Mouse (Mus musculus): ENCODE measurements around the gene Spint5. TPM values are rescaled to one million over a fixed set of nuclear protein-coding genes. Genes with fewer than 3 reads are reported as not detected.

Gene Spint5
- polyA plus RNA-seq, 2 experiments: not detected

DNA sequence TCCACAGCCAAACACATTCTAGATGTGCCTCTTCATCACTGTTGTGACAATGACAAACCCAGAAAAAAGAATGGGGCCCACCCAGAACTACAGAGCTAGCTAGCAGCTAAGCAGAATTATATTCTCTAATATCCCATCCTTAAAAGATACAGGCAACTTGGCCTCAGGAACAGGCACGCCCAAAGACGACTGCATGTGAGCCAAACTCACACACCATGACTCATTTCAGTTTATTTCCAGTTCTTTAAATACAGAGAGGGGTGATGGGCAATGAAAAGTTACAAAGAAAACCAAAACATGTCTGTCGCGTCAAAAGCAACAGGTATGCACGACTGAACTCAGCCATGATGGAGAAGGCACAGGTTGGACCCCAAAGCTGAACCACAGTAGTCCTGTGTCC lies 20.3 kb downstream of the Spint5 start:
- DNase-seq (ENCODE audit: low spot score) (no peak), ATAC-seq (ENCODE audit: low FRiP score, low read depth) (no peak)
- Histone ChIP-seq H3K36me3 (ENCODE audit: control insufficient read depth, insufficient read depth, low read length) (no peaks in the 10 kb centered on the region), H3K9me3 (ENCODE audit: control insufficient read depth, low read length) (no peaks in the 10 kb centered on the region), H3K4me2 (replicated peaks; ENCODE audit: low read depth, low read length, severe bottlenecking) (no peak overlapping the region), H3K4me3 (replicated peaks; ENCODE audit: low read length) (no peak overlapping the region), H3K4me1 (ENCODE audit: control insufficient read depth, insufficient read depth, low read length) (no peaks in the 10 kb centered on the region), H3K27ac (replicated peaks; ENCODE audit: low read depth, low read length) (no peak overlapping the region), H3K9ac (ENCODE audit: low read depth, low read length, severe bottlenecking) (no peak overlapping the region), H3K27me3 (ENCODE audit: control insufficient read depth, insufficient read depth, low read length) (no peaks in the 10 kb centered on the region)
- WGBS: 85% methylated on average over 5 of the region's 5 CpGs
- TF ChIP-seq POLR2A (IDR thresholded peaks at IDR 0.05; ENCODE audit: borderline replicate concordance, extremely low read depth, insufficient read depth, insufficient read length): no peak

DNA sequence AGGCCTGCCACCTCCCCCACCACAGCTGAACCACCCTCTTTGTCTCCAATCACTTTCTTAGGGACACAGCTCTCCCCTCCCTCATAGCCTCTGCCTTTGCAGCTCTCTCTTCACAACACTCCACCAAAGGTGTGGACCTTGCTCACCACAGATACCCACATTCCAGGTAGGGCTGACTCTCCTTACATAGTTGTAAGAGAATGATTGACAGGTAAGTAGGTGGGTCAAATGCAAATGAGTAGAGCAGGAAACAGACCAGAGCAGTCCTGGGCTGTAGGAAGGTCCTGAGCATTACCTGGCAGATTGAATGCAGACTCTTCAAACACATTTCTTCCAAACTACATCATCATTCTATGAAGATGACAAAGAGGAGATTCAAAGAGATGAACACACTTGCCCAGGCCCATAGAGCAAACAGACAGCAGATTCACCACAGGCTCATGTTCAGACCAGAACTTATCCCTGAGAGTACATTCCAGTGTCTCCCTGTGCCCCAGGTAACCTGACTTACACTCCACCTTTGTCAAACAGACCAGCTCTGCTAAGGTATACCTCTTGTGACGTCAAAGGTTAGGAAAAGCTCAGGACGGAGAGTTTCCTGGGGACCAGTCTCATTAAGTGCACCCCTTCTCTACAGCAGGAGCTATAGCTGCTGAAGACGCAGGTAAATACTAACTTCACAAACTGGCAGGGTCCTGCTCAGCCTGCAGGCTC lies 22.4 kb downstream of the Spint5 start:
- TF ChIP-seq POLR2A (IDR thresholded peaks at IDR 0.05; ENCODE audit: borderline replicate concordance, extremely low read depth, insufficient read depth, insufficient read length): no peak
- no peak for DNase-seq (ENCODE audit: low spot score)
- 69% methylated on average over 3 of the region's 3 CpGs for WGBS
- no peaks in the 10 kb centered on the region for H3K9me3 ChIP-seq (ENCODE audit: control insufficient read depth, low read length)
- no peaks in the 10 kb centered on the region for H3K36me3 ChIP-seq (ENCODE audit: control insufficient read depth, insufficient read depth, low read length)
- H3K4me1 ChIP-seq (ENCODE audit: control insufficient read depth, insufficient read depth, low read length): no peaks in the 10 kb centered on the region
- no peak overlapping the region for H3K4me3 ChIP-seq (replicated peaks; ENCODE audit: low read length)
- H3K27ac ChIP-seq (replicated peaks; ENCODE audit: low read depth, low read length): no peak overlapping the region
- H3K9ac ChIP-seq (ENCODE audit: low read depth, low read length, severe bottlenecking): no peak overlapping the region
- no peak for ATAC-seq (ENCODE audit: low FRiP score, low read depth)
- H3K27me3 ChIP-seq (ENCODE audit: control insufficient read depth, insufficient read depth, low read length): no peaks in the 10 kb centered on the region
- no peak overlapping the region for H3K4me2 ChIP-seq (replicated peaks; ENCODE audit: low read depth, low read length, severe bottlenecking)

DNA sequence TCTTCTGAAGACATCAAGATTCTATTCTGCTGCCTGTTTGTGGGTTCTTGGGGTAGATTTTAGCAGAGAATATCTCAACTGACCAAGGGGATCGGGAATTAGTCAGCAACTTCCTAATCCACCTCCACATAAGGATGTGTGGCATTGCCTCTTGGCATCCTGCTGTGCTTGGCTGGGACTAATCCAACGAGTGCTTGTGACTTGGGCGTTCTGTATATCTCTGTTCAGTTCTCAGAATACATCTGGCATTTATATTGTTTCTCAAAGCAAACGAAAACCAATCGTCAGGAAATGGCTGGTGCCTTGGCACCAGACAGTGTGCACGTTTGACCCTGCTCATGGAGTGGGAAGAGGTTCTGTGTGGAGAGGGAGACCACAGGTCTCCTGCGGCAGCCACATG lies 24.8 kb downstream of the Spint5 start:
- Histone ChIP-seq H3K9me3 (ENCODE audit: control insufficient read depth, low read length) (no peaks in the 10 kb centered on the region), H3K36me3 (ENCODE audit: control insufficient read depth, insufficient read depth, low read length) (no peaks in the 10 kb centered on the region), H3K27me3 (ENCODE audit: control insufficient read depth, insufficient read depth, low read length) (no peaks in the 10 kb centered on the region), H3K4me2 (replicated peaks; ENCODE audit: low read depth, low read length, severe bottlenecking) (no peak overlapping the region), H3K9ac (ENCODE audit: low read depth, low read length, severe bottlenecking) (no peak overlapping the region), H3K27ac (replicated peaks; ENCODE audit: low read depth, low read length) (no peak overlapping the region), H3K4me1 (ENCODE audit: control insufficient read depth, insufficient read depth, low read length) (no peaks in the 10 kb centered on the region), H3K4me3 (replicated peaks; ENCODE audit: low read length) (no peak overlapping the region)
- TF ChIP-seq POLR2A (IDR thresholded peaks at IDR 0.05; ENCODE audit: borderline replicate concordance, extremely low read depth, insufficient read depth, insufficient read length): no peak
- DNase-seq (ENCODE audit: low spot score) (no peak), ATAC-seq (ENCODE audit: low FRiP score, low read depth) (no peak)
- 30% methylated on average over 7 of the region's 7 CpGs for WGBS

DNA sequence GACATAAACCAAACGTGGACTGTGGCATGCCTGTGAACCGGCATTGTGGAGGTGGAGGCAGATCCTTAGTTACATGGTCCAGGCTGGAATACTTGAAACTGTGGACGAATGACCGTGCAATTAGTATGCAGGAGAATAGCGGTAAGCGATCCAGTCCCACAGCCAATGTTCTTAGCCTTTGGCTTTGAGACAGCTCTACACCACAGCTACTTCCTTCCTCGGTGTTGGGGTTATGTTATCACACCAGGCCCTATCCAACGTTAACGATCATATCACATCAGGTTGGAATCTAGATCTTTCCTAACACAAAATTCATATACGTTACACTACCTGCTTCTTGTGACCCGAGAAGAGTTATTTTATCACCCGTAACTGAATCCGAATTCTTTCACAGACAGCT lies 29.9 kb downstream of the Spint5 start:
- no peak overlapping the region for H3K27ac ChIP-seq (replicated peaks; ENCODE audit: low read depth, low read length)
- no peak overlapping the region; the same call in 1 of the 2 replicates for H3K9ac ChIP-seq (ENCODE audit: low read depth, low read length, severe bottlenecking)
- DNase-seq (ENCODE audit: low spot score) (no peak), ATAC-seq (ENCODE audit: low FRiP score, low read depth) (no peak)
- WGBS: 63% methylated on average over 13 of the region's 13 CpGs
- H3K27me3 ChIP-seq (ENCODE audit: control insufficient read depth, insufficient read depth, low read length): no peaks in the 10 kb centered on the region
- peaks cover 8% of the 10 kb centered on the region for H3K4me1 ChIP-seq (ENCODE audit: control insufficient read depth, insufficient read depth, low read length)
- H3K4me2 ChIP-seq (replicated peaks; ENCODE audit: low read depth, low read length, severe bottlenecking): peak overlapping the region; percentile 85
- H3K36me3 ChIP-seq (ENCODE audit: control insufficient read depth, insufficient read depth, low read length): peaks cover 22% of the 10 kb centered on the region
- H3K4me3 ChIP-seq (replicated peaks; ENCODE audit: low read length): peak overlapping the region; percentile 85
- TF ChIP-seq POLR2A (IDR thresholded peaks at IDR 0.05; ENCODE audit: borderline replicate concordance, extremely low read depth, insufficient read depth, insufficient read length): no peak
- no peaks in the 10 kb centered on the region for H3K9me3 ChIP-seq (ENCODE audit: control insufficient read depth, low read length)

DNA sequence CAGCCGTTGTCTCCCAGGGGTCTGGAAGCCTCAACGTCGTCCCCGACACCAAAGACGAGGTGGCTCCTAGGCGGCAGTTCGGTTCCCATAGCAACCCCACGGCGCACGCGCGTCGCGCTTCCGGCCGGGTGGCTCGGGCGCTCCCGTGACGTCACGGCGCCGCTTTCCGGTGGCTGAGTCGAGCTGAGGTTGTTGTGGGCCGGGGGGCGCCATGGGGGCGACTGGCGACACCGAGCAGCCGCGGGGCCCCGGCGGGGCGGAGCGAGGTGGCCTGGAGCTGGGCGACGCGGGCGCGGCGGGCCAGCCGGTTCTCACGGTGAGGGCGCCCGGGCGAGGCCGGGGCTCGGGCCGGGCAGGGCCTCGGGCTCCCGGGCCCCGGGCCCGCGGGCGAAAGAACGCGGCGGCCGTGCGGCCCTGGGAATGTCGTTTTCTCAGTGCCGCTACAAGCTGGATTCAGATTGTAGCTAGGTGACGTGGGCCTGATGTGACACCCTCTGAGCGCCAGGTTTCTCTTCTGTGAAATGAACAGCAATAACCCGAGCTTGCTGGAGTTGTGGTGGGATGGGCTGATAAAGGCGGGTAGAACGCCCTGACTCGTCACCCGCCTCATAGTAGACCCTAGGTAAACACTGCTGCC lies 30.9 kb downstream of the Spint5 start, which contains the start of the genes Wfdc3 and Dnttip1:
TSS of gene Wfdc3 (minus strand) at position 89 of the 637 bp plus-strand sequence.
TSS of gene Dnttip1 (plus strand) at position 141 of the 637 bp plus-strand sequence.
- under 1% methylated on average over 62 of the region's 70 CpGs for WGBS
- peak within 1 kb of the TSS; percentile 85 for H3K4me3 ChIP-seq (replicated peaks; ENCODE audit: low read length)
- H3K4me2 ChIP-seq (replicated peaks; ENCODE audit: low read depth, low read length, severe bottlenecking): peak within 1 kb of the TSS; percentile 85
- no peaks in the 10 kb centered on the region for H3K27me3 ChIP-seq (ENCODE audit: control insufficient read depth, insufficient read depth, low read length)
- 0 out of 2 replicates have a peak, but pooled peaks have one; percentile 36 for TF ChIP-seq POLR2A (IDR thresholded peaks at IDR 0.05; ENCODE audit: borderline replicate concordance, extremely low read depth, insufficient read depth, insufficient read length)
- no peaks in the 10 kb centered on the region for H3K9me3 ChIP-seq (ENCODE audit: control insufficient read depth, low read length)
- H3K36me3 ChIP-seq (ENCODE audit: control insufficient read depth, insufficient read depth, low read length): peaks cover 32% of the 10 kb centered on the region
- ATAC-seq (ENCODE audit: low FRiP score, low read depth): peak; percentile 92
- DNase-seq (ENCODE audit: low spot score): peak; percentile 91
- peaks cover 8% of the 10 kb centered on the region for H3K4me1 ChIP-seq (ENCODE audit: control insufficient read depth, insufficient read depth, low read length)
- peak within 1 kb of the TSS; percentile 71 for H3K27ac ChIP-seq (replicated peaks; ENCODE audit: low read depth, low read length)
- H3K9ac ChIP-seq (ENCODE audit: low read depth, low read length, severe bottlenecking): peak within 1 kb of the TSS; percentile 96

Measured in limb, embryonic 14.5 days (tissue).